Mouse (Mus musculus) layer of hippocampus, adult 9-10 months (tissue): ENCODE measurements around the gene Calm2.

Experiments used
- DNase-seq: peaks from one replicate; pipeline ENCODE4 v3.0.0; 2022; ENCODE audit warnings: low spot score

The Calm2 gene

GRCm38 (mm10) chr17:87391242-87391641, 55.5 kb downstream of the Calm2 start:
- DNase-seq = no peak

GRCm38 (mm10) chr17:87387068-87387467, 59.7 kb downstream of the Calm2 start:
- DNase-seq = no peak

- no peak for DNase-seq
Observed at GRCm38 (mm10) chr17:87385835-87386234, 60.9 kb downstream of the Calm2 start.
